Mouse (Mus musculus): ENCODE data around the gene Ctsh.

- TF ChIP-seq FLI1 (IDR thresholded peaks at IDR 0.05; ENCODE audit: low read length) = no peak
- TF ChIP-seq GATA1 (IDR thresholded peaks at IDR 0.05; ENCODE audit: borderline replicate concordance, low read length) = no peak
These were observed 54.3 kb downstream of the Ctsh start for GRCm38 (mm10) chr9:90108272-90108671.
